Mouse (Mus musculus) T-cell, adult 66 days (primary cell): Measurements from ENCODE around the gene Scnn1g. TPM values are rescaled to one million over a fixed set of nuclear protein-coding genes. Genes with fewer than 3 reads are reported as not detected.

Experiments used
- total RNA-seq, 2 experiments: library from RNA; stranded (reverse); gene quantifications; 3 replicates in 1 of 2; 4 replicates in 1 of 2; pipeline ENCODE4 v1.2.4; 2023

The Scnn1g gene
- not detected for total RNA-seq

DNA sequence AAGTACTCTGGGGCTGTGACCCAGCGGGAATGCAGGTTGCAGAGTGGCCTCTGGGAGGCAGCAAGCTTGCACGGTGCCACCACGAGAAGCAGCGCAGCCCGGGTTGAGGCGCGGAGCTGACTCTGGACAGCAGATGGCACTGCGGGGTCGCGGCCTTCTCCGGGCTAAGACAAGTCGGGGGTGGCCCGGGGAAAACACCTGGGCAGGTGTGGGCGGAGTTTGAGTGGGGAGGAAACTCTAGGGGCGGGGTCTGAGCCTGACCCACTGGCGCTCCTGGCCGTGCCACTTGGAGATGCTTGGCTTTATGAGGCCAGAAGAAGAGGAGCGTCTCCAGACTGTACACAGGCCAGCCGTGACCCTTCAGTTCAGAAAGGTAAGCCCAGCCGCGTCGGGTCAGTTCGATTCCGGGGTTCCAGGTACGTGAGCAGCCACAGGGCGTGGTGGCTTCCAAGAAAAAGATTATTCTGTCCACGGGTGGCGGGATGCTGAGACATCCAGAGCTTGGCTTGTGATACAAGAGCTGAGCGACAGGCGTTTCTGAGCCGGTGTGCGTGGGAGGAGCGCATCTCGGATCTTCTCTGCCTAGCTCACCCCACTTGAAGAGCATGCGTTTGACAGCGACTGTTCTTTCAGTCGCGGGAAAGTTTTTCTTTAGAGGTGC, at the start of gene Scnn1g:
Gene Scnn1g (plus strand): TSS at position 309 of the 661 bp plus-strand sequence.

DNA sequence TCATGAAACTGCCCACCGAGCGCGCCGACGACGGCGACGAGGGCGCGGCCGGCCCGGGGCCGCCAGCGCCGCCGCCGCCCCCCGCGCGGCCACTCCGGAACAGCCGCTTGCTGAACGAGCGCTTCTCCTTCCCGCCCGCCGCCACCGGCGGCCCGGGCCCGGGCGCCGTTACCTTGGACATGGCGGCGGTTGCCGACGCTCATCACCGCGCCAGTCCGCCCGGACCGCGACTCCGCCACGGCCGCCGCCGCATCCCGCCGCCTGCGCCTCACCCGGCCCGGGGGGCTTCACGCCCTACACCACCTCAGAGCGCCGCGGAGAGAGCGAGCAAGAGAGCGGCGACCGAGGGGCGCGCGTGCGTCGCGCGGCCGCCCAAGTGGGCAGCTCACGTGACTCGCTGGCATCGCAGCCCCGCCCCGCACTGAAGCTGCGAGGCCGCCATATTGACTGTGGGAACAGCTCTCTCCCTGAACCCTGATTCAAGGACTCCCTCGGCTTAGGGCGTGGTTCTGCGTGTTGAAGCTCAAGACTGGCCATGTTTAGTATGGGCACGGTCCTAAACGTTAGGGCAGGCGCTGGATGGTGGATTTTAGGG, 27.1 kb upstream of the Scnn1g start, which contains the start of gene Usp31:
Gene Usp31 (minus strand): TSS at position 181 of the 595 bp plus-strand sequence.

Other genes with a start within 250 kb of the Scnn1g start
- 10 to 100 TPM; 13.4 to 17.2 TPM for gene Usp31, start 27.2 kb upstream of the Scnn1g start, total RNA-seq
- not detected for gene Scnn1b, start 130.6 kb downstream of the Scnn1g start, total RNA-seq
- gene Cog7, start 247.2 kb downstream of the Scnn1g start, total RNA-seq = 10 to 100 TPM; 10.2 to 10.3 TPM